Mouse (Mus musculus): ENCODE results near the gene Fmo2. TPM values are rescaled to one million over a fixed set of nuclear protein-coding genes. Genes with fewer than 3 reads are reported as not detected.
A peak's percentile ranks its signal among the peaks of the same experiment; 100 is the strongest.

Gene Fmo2
- polyA plus RNA-seq, 1 experiment from 2014 or later: 5.2 TPM

DNA sequence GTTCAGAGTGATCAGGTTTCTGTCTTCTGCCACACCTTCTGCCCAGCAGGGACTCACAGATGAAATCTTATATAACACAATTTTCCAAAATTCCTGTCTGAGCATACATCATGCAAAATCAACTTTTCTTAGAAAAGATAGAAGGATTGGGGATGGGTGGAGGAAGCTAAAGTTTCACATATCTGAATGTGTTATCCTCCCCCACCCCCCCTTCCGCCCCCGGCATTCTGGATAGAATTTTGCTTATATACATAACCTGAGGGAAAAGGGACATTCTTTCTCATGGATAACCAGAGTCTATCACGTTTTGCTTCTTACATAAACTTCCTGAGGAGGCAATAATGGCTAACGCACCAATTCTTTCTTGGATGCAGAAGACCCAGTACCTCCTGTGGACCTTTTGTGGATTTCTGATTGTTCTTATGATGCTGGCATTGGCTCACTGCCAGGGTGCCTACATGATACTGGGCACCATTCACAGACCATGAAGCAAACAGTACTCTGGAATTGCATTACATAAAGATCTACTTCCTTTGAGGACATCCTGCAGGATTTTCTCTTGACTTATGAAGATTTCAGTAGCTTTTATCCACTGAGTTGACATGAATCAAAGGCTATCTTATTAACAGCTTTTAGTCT is 36.0 kb upstream of the Fmo2 start:
- Histone ChIP-seq H3K9me3 (ENCODE audit: control insufficient read depth, low read length) (no peaks in the 10 kb centered on the region), H3K36me3 (ENCODE audit: control insufficient read depth, insufficient read depth, low read length) (no peaks in the 10 kb centered on the region), H3K4me1 (ENCODE audit: control insufficient read depth, insufficient read depth, low read length) (peaks cover 7% of the 10 kb centered on the region), H3K27me3 (replicated peaks; ENCODE audit: control insufficient read depth, insufficient read depth, low read length) (no peaks in the 10 kb centered on the region), H3K9ac (ENCODE audit: low read depth, low read length) (no peak overlapping the region), H3K27ac (replicated peaks; ENCODE audit: low read depth, low read length) (no peak overlapping the region), H3K4me2 (ENCODE audit: low read depth, low read length) (no peak overlapping the region), H3K4me3 (ENCODE audit: low read depth, low read length) (no peak overlapping the region)
- peak; percentile 44 for DNase-seq (ENCODE audit: low spot score)
- 52% methylated on average over 4 of the region's 4 CpGs for WGBS
- ATAC-seq (ENCODE audit: low read depth): 0 out of 2 replicates have a peak, but pooled peaks have one; percentile 20

DNA sequence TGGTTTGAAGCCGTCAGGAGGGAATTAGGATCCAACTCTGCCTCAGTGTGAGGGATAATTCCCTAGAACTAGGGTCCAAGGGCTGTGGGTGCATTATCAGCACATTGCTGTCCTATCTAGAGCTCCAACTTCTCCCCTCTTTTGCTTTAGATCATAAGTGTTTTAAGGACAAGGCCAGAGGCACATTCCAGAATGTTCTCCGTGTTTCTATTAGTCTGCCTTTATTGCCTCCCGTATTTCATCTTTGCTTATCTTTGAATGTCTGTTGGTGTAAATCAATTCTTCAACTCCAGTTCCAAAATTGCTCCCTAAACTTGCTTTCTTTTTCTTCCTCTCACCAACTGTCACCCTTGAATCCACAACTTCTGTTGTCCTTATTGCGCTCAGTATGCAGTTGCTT is 33.9 kb upstream of the Fmo2 start:
- H3K4me3 ChIP-seq (ENCODE audit: low read depth, low read length): no peak overlapping the region
- no peaks in the 10 kb centered on the region for H3K36me3 ChIP-seq (ENCODE audit: control insufficient read depth, insufficient read depth, low read length)
- 81% methylated on average over 4 of the region's 4 CpGs for WGBS
- no peak overlapping the region for H3K27ac ChIP-seq (replicated peaks; ENCODE audit: low read depth, low read length)
- no peak for DNase-seq (ENCODE audit: low spot score)
- peaks cover 7% of the 10 kb centered on the region for H3K4me1 ChIP-seq (ENCODE audit: control insufficient read depth, insufficient read depth, low read length)
- no peak overlapping the region for H3K9ac ChIP-seq (ENCODE audit: low read depth, low read length)
- no peak overlapping the region for H3K4me2 ChIP-seq (ENCODE audit: low read depth, low read length)
- H3K27me3 ChIP-seq (replicated peaks; ENCODE audit: control insufficient read depth, insufficient read depth, low read length): no peaks in the 10 kb centered on the region
- no peak for ATAC-seq (ENCODE audit: low read depth)
- H3K9me3 ChIP-seq (ENCODE audit: control insufficient read depth, low read length): no peaks in the 10 kb centered on the region

DNA sequence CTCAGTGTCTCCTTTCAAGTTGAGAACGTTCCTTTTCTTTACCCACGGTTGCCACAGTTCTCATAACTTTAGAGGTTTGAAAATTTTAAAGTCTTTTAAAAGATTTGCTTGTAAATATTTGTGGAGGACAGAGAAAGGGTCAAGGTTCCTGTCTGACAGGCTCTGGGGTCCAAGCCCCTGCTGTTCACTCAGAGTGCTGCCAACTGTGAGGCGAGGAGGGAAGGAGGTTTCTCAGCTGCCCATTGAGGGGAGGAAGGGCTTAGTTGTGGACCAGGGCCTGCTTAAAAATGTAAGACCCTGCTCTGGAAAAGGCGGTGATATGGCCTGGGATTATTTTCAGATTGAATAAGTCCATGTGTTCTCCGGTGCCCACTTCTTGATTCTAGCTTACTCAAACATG is 33.4 kb upstream of the Fmo2 start:
- Histone ChIP-seq H3K27ac (replicated peaks; ENCODE audit: low read depth, low read length) (no peak overlapping the region), H3K9ac (ENCODE audit: low read depth, low read length) (no peak overlapping the region), H3K4me3 (ENCODE audit: low read depth, low read length) (no peak overlapping the region), H3K4me2 (ENCODE audit: low read depth, low read length) (no peak overlapping the region), H3K4me1 (ENCODE audit: control insufficient read depth, insufficient read depth, low read length) (peaks cover 7% of the 10 kb centered on the region), H3K36me3 (ENCODE audit: control insufficient read depth, insufficient read depth, low read length) (no peaks in the 10 kb centered on the region), H3K27me3 (replicated peaks; ENCODE audit: control insufficient read depth, insufficient read depth, low read length) (no peaks in the 10 kb centered on the region), H3K9me3 (ENCODE audit: control insufficient read depth, low read length) (no peaks in the 10 kb centered on the region)
- 70% methylated on average over 5 of the region's 5 CpGs for WGBS
- ATAC-seq (ENCODE audit: low read depth) (no peak), DNase-seq (ENCODE audit: low spot score) (no peak)

DNA sequence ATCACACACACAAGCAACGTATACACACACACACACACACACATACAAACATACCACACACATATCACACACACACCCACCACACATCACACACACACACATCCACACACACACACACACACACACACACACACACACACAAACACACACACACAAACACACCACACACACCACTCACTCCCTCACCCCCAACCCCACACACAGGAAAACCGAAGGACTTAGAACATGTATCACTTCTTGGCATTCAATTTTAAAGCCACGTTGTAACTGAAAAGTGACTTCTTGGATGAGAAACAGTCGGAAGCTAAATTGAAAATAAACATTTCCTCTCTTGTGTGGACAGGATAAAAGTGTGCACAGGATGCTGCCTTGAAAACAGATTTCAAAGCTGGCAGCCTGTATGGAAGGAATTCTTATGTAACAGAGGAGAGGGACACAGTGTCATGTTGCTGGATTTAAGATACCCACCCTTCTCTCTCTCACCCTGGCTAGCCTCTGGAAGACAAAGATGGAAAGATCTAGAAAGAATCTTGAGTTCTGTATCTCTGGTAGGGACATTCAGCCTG is 32.9 kb upstream of the Fmo2 start:
- Histone ChIP-seq H3K4me1 (ENCODE audit: control insufficient read depth, insufficient read depth, low read length) (peaks cover 7% of the 10 kb centered on the region), H3K9me3 (ENCODE audit: control insufficient read depth, low read length) (no peaks in the 10 kb centered on the region), H3K36me3 (ENCODE audit: control insufficient read depth, insufficient read depth, low read length) (no peaks in the 10 kb centered on the region), H3K27ac (replicated peaks; ENCODE audit: low read depth, low read length) (no peak overlapping the region), H3K4me2 (ENCODE audit: low read depth, low read length) (no peak overlapping the region), H3K9ac (ENCODE audit: low read depth, low read length) (no peak overlapping the region), H3K4me3 (ENCODE audit: low read depth, low read length) (no peak overlapping the region), H3K27me3 (replicated peaks; ENCODE audit: control insufficient read depth, insufficient read depth, low read length) (no peaks in the 10 kb centered on the region)
- DNase-seq (ENCODE audit: low spot score) (peak; percentile 34), ATAC-seq (ENCODE audit: low read depth) (no peak)
- WGBS: 58% methylated on average over 4 of the region's 4 CpGs

DNA sequence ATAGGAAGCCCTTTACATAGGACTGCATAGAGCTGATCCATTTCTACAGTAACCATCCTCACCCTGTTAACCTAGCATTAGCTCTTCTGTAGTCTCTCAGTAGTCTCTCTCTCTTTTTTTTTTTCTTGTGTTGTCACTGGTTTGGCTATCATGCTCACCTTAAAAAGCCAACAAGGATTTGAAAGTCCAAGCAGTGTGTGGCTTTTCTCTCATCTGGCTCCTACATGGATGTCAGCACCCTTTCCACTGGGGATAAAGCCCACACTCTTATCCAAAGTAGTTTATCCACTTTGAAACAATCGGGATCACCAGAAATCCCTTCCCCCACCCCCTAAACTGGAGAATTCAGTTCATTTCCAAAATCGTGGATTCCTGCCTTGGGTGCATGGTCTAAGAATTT is 32.1 kb upstream of the Fmo2 start:
- no peak overlapping the region for H3K9ac ChIP-seq (ENCODE audit: low read depth, low read length)
- H3K27ac ChIP-seq (replicated peaks; ENCODE audit: low read depth, low read length): no peak overlapping the region
- 55% methylated on average over 2 of the region's 2 CpGs for WGBS
- H3K27me3 ChIP-seq (replicated peaks; ENCODE audit: control insufficient read depth, insufficient read depth, low read length): no peaks in the 10 kb centered on the region
- ATAC-seq (ENCODE audit: low read depth) (no peak), DNase-seq (ENCODE audit: low spot score) (no peak)
- no peak overlapping the region for H3K4me3 ChIP-seq (ENCODE audit: low read depth, low read length)
- H3K9me3 ChIP-seq (ENCODE audit: control insufficient read depth, low read length): no peaks in the 10 kb centered on the region
- H3K4me2 ChIP-seq (ENCODE audit: low read depth, low read length): no peak overlapping the region
- H3K4me1 ChIP-seq (ENCODE audit: control insufficient read depth, insufficient read depth, low read length): peaks cover 7% of the 10 kb centered on the region
- no peaks in the 10 kb centered on the region for H3K36me3 ChIP-seq (ENCODE audit: control insufficient read depth, insufficient read depth, low read length)

DNA sequence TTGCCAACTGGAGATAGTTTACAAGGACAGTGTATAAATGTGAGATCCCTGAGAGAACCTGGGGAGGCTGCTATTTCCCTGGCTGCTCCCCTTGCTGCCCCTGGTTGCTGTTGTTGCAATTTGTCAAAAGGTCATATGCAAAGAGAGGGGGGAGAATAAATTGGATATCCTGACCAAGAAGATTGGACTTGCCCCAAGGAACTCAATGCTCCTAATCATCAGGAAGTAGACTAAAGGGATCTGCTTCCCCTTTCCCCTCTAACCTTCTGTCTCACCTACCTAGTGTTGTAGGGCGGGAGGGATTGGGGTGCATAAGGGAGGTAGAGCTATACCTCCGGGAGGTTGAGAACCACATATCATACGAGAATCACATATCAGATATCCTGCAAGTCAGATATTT is 30.6 kb upstream of the Fmo2 start:
- Histone ChIP-seq H3K27ac (replicated peaks; ENCODE audit: low read depth, low read length) (no peak overlapping the region), H3K4me1 (ENCODE audit: control insufficient read depth, insufficient read depth, low read length) (peaks cover 2% of the 10 kb centered on the region; the same call in 1 of the 2 replicates), H3K36me3 (ENCODE audit: control insufficient read depth, insufficient read depth, low read length) (no peaks in the 10 kb centered on the region), H3K27me3 (replicated peaks; ENCODE audit: control insufficient read depth, insufficient read depth, low read length) (no peaks in the 10 kb centered on the region), H3K9me3 (ENCODE audit: control insufficient read depth, low read length) (no peaks in the 10 kb centered on the region), H3K4me2 (ENCODE audit: low read depth, low read length) (no peak overlapping the region), H3K4me3 (ENCODE audit: low read depth, low read length) (no peak overlapping the region), H3K9ac (ENCODE audit: low read depth, low read length) (no peak overlapping the region)
- DNase-seq (ENCODE audit: low spot score) (no peak), ATAC-seq (ENCODE audit: low read depth) (no peak)
- 89% methylated on average over 3 of the region's 3 CpGs for WGBS

DNA sequence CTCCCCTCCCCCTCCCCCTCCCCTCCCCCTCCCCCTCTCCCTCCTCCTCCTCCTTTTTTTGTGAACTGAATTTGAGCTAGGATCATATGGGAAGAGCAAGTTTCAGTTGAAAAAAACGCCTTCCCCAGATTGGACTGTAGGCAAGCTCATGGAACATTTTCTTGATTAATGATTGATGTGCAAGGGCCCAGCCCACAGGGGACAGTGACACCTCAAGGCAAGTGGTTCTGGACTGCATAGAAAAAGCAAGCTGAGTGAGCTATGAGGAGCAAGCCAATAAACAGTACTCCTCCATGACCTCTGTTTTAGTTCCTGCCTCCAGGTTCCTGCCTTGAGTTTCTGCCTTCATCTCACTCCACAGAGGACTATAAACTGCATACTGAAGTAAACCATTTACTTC is 26.6 kb upstream of the Fmo2 start:
- H3K4me1 ChIP-seq (ENCODE audit: control insufficient read depth, insufficient read depth, low read length): no peaks in the 10 kb centered on the region
- H3K4me2 ChIP-seq (ENCODE audit: low read depth, low read length): no peak overlapping the region
- no peaks in the 10 kb centered on the region for H3K36me3 ChIP-seq (ENCODE audit: control insufficient read depth, insufficient read depth, low read length)
- 64% methylated on average over 1 of the region's 1 CpGs for WGBS
- H3K27me3 ChIP-seq (replicated peaks; ENCODE audit: control insufficient read depth, insufficient read depth, low read length): no peaks in the 10 kb centered on the region
- ATAC-seq (ENCODE audit: low read depth): no peak
- no peak overlapping the region for H3K27ac ChIP-seq (replicated peaks; ENCODE audit: low read depth, low read length)
- no peaks in the 10 kb centered on the region for H3K9me3 ChIP-seq (ENCODE audit: control insufficient read depth, low read length)
- no peak overlapping the region for H3K4me3 ChIP-seq (ENCODE audit: low read depth, low read length)
- DNase-seq (ENCODE audit: low spot score): no peak
- H3K9ac ChIP-seq (ENCODE audit: low read depth, low read length): no peak overlapping the region

DNA sequence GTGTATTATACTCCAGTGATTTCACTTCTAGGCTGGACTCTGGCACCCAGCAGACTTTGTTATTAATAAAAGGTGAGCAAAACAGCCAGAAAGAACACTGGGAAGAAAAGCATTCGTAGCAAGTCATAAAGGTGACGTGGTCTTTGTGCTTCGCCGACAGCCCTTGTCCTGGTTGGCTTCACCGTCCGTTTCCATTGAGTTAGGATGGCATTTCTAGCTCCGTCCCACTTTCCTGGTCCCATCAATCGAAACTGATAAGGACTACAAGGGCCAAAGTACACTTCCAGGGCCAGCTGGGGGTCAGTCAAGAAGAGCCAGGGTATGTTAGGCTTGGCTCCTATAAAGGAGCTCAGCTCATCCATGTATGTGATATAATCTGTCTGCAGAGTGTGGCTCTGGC is 18.1 kb upstream of the Fmo2 start:
- no peak for ATAC-seq (ENCODE audit: low read depth)
- H3K27me3 ChIP-seq (replicated peaks; ENCODE audit: control insufficient read depth, insufficient read depth, low read length): no peaks in the 10 kb centered on the region
- H3K4me1 ChIP-seq (ENCODE audit: control insufficient read depth, insufficient read depth, low read length): no peaks in the 10 kb centered on the region
- no peak overlapping the region for H3K27ac ChIP-seq (replicated peaks; ENCODE audit: low read depth, low read length)
- no peak for DNase-seq (ENCODE audit: low spot score)
- H3K4me3 ChIP-seq (ENCODE audit: low read depth, low read length): no peak overlapping the region
- no peaks in the 10 kb centered on the region for H3K36me3 ChIP-seq (ENCODE audit: control insufficient read depth, insufficient read depth, low read length)
- no peaks in the 10 kb centered on the region for H3K9me3 ChIP-seq (ENCODE audit: control insufficient read depth, low read length)
- H3K4me2 ChIP-seq (ENCODE audit: low read depth, low read length): no peak overlapping the region
- no peak overlapping the region for H3K9ac ChIP-seq (ENCODE audit: low read depth, low read length)
- WGBS: 80% methylated on average over 8 of the region's 8 CpGs

DNA sequence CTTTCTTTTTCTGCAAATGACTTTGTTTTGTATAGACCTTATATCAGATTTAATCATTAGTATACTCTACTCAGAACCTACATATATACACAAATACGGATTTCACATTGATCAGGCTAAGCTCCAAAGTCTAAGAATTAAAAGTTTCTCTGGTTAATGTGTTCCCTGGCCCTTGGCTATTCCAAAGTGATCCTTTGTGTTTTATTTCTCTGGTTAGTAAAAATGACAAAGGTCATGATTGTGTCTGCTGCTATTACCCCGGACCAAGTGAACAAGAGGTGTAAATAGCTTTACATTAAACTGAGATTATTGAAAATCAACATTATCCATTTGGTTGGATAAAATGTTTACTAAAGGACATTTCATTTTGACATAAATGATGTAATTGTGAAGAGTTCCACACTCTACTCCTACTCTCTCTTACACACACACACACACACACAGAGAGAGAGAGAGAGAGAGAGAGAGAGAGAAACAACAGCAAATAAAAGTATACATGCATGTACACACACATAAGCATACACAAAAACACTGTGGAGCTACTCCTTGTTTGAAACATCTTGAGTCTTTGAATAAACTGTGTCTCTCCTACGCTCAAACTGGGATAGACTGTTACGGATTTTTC is 16.5 kb upstream of the Fmo2 start:
- no peaks in the 10 kb centered on the region for H3K27me3 ChIP-seq (replicated peaks; ENCODE audit: control insufficient read depth, insufficient read depth, low read length)
- no peaks in the 10 kb centered on the region for H3K36me3 ChIP-seq (ENCODE audit: control insufficient read depth, insufficient read depth, low read length)
- no peak for DNase-seq (ENCODE audit: low spot score)
- no peak overlapping the region for H3K4me3 ChIP-seq (ENCODE audit: low read depth, low read length)
- H3K9ac ChIP-seq (ENCODE audit: low read depth, low read length): no peak overlapping the region
- WGBS: 85% methylated on average over 4 of the region's 4 CpGs
- no peaks in the 10 kb centered on the region for H3K9me3 ChIP-seq (ENCODE audit: control insufficient read depth, low read length)
- H3K4me1 ChIP-seq (ENCODE audit: control insufficient read depth, insufficient read depth, low read length): no peaks in the 10 kb centered on the region
- no peak overlapping the region for H3K27ac ChIP-seq (replicated peaks; ENCODE audit: low read depth, low read length)
- no peak overlapping the region for H3K4me2 ChIP-seq (ENCODE audit: low read depth, low read length)
- no peak for ATAC-seq (ENCODE audit: low read depth)
